Mouse (Mus musculus): Measurements from ENCODE around the gene Gm14412. TPM values are rescaled to one million over a fixed set of nuclear protein-coding genes. Genes with fewer than 3 reads are reported as not detected.
"Not testable (repeated sequence)": the region's sequence is repeated elsewhere in the genome, so short reads cannot be mapped to it uniquely, and the experiment has no call there.

The Gm14412 gene
- total RNA-seq (2021), result 1 to 10 TPM in 1 of 2 experiments, under 1 TPM in 1; 0.47 to 1.1 TPM

DNA sequence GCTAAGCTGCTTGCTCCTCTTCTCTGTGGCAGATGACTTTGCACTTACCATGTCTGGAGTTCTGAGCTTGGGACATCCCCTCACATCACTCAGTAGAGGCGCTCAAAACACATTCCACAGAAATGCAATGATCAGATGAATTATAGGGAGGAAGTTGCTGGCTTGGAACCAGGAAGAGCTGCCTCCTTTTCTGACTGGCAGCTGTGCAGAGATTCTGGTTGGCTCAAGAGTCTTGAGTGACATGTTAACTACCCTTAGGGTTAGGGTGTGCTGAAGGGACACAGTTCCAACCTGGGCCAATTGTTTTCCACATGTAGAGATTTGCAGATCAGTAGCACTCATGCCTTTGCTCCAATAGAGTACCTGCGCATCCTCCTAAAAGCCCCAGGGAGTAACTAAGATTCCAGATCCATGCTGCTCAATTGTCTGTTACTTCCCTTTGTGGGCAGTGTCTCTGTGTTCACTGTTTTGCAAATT is at the start of gene Gm14412:
Gene Gm14412, minus strand, starts transcription at position 51 of the 477 bp plus-strand sequence.
- intact Hi-C loops (cut with DNase I); DNase-seq: not testable (repeated sequence)

DNA sequence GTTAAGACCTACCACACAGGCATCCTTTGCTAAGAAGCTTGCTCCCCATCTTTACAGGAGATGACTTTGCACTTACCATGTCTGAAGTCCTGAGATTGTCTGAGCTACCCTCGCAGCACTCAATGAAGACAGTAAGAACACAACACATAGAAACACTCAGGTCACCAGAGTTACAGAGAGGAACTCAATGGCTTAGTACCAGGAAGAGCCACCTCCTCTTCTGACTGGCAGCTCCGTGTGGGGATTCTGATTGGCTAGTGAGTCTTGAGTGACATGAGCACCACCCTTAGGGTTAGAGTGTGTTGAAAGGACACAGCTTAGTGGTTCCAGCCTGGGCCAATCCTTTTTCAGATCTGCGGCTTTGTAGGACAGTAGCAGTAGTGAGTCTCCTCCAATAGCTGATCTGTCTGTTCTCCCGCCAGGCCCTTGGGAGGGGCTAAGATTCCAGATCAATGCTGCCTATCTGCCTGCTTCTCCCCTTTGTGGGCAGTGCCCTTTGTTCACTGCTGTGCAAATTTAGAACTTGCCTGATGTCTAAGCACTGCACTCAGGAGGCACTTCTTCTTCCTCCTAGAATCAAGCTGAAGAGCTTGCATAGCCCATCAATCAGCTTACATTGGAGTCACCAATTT is 5.7 kb upstream of the Gm14412 start:
- intact Hi-C loops (cut with DNase I); DNase-seq: not testable (repeated sequence)

DNA sequence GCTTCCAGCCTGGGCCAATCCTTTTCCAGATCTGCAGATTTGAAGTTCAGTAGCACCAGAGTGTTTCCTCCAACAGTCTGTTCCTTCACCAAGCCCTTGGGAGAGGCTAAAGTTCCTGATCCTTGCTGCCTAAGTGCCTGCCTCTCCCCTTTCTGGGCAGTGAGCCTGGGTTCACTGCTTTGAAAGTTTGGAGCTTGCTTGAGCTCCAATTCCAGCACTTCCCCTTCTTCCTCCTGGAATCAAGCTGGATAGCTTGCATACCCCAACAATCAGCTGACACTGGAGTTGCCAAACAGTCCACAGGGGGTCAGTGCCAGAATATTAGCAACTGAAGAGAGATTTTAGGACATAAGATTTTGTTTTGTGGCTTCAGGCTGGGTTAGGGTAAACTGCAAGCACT is 2.7 kb downstream of the Gm14412 start:
- intact Hi-C loops (cut with DNase I), result not testable (repeated sequence)
- peak; percentile 11 to 28 for DNase-seq

DNA sequence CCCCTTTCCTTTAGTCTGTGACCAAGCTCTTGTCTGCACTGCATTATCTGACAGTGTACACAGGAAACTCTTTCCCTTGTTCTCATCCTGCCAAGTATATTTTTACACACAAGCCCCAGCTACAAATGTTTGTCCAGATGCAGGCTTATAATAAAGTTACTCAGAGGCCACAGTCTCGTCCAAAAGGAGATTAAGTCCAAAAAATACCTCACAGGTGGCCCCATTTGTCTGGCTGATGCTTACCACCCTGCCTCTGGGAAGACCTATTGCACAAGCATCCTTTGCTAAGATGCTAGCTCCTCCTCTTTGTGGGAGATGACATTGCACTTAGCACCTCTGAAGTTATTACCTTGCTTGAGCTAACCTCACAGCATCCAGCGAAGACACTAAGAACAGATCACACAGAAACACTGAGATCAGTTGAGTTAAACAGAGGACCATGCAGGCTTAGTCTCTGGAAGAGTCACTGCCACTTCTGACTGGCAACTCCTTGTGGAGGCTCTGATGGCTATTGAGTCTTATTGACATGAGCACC is 3.3 kb downstream of the Gm14412 start:
- not testable (repeated sequence) for DNase-seq
- intact Hi-C loops (cut with DNase I), result loop anchor here (1.0 kb wide), 1 partner anchor 245 kb away; no protein-coding TSS in a partner anchor

DNA sequence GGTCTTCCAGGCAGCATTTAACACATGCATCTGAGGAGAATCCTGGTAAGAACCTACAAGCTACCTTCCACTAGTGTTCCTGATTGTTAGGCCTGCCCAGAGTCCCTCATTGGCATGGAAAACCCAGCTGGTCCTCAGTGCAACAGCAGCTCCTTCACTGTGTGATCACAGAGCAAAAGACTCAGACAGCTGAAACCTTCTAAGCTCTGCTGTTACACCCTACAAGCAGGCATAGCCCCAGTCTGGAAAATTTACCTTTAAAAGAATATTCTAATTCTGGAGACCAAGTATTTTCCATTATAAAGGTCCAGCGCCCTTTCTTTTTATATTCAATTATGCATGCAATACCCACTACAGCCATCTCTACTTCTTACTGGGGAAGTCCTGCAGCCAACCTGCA is 5.1 kb downstream of the Gm14412 start:
- DNase-seq, result no peak
- intact Hi-C loops (cut with DNase I), result no loop called here

DNA sequence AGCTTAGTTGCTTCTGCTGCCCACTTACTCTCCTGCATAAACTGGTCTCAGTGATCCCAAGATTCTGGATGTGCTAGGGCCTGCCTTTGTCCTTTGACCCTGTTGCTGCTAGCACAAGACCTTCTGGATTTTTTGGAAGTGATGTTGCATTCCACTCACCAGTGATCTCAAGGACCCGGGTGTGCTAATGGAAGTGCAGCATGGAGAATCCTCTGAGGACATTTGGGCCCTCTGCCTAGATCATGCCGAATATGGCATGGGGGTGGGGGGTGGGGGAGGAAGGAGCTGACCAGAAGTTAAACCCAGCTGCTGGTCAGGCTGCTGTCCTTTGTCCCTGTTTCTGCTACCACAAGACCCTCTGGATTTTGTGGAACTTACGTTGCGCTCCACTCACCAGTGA is 14.5 kb downstream of the Gm14412 start:
- DNase-seq; intact Hi-C loops (cut with DNase I): not testable (repeated sequence)

DNA sequence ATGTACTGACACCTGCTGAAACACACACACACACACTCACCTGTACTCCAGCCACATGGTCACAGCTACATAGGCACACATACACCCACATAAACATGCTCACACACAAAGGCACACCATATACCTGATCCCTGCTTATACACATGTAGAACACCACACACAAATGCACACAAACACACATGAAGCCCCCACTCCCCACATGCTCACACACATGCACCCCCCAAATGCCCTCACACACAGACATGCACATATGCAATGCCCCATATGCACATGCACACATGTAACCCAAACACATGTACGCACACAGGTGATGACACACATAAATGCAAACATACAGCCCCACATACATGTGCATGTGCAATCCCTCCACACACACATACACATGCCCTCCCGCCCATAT is 19.1 kb downstream of the Gm14412 start:
- DNase-seq; intact Hi-C loops (cut with DNase I): not testable (repeated sequence)

DNA sequence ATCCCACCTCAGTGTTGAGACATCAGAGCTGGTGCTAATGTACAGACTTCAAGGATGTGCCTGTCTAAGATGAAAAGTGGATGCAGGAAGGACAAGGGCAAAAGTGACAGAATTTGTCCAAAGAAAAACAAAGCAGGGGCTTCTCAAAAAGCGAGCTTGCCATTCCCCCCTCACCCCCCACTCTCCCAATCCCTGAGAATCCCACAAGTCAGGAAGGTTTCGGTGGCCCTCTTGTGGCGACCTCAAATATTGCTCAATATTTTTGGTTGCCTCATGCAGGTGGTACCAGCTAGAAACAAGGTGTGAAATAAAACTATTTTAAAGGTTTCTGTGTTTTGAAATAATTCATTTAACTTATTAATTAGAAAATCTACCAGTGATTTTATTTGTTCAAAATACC is 40.4 kb downstream of the Gm14412 start:
- intact Hi-C loops (cut with DNase I), result not testable (repeated sequence)

DNA sequence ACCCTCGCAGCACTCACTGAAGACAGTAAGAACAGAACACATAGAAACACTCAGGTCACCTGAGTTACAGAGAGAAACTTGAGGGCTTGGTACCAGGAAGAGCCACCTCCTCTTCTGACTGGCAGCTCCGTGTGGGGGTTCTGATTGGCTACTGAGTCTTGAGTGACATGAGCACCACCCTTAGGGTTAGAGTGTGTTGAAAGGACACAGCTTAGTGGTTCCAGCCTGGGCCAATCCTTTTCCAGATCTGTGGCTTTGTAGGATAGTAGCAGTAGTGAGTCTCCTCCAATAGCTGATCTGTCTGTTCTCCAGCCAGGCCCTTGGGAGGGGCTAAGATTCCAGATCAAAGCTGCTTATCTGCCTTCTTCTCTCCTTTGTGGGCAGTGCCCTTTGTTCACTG is 46.4 kb downstream of the Gm14412 start:
- intact Hi-C loops (cut with DNase I), result not testable (repeated sequence)

More for the DNA sequence above, 40.4 kb downstream of the Gm14412 start:
- not testable (repeated sequence) for DNase-seq

DNA sequence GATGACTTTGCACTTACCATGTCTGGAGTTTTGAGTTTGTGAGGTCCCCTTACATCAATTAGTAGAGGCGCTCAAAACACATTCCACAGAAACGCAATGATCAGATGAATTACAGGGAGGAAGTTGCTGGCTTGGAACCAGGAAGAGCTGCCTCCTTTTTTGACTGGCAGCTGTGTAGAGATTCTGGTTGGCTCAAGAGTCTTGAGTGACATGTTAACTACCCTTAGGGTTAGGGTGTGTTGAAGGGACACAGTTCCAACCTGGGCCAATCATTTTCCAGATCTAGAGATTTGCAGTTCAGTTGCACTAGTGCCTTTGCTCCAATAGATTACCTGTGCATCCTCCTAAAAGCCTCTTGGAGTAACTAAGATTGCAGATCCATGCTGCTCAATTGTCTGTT is 51.9 kb downstream of the Gm14412 start:
- intact Hi-C loops (cut with DNase I); DNase-seq: not testable (repeated sequence)

More for the DNA sequence above, 46.4 kb downstream of the Gm14412 start:
- not testable (repeated sequence) for DNase-seq

DNA sequence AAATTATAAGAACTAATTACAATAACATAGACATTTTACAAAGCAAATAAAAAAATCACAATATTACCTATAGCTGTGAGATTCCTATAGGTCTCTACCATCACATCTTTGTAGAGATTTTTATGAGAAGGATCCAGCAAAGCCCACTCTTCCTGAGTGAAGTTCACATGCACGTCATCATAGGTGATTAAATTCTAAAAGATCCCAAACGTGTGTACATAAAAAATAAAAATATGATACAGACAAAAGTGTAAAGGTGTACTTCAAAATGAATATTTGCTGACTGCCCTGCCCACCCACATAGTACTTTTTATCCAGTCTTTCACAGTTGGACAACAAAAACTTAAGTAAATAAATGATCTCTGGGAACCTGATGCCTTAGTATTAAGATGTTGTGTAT is 57.2 kb downstream of the Gm14412 start, which contains the start of gene Gm14409:
Gene Gm14409, minus strand, starts transcription at position 101 of the 400 bp plus-strand sequence.
- DNase-seq; intact Hi-C loops (cut with DNase I): not testable (repeated sequence)

Other genes with a start within 250 kb of the Gm14412 start
- gene Gm14401, start 250.0 kb downstream of the Gm14412 start, total RNA-seq (2021), result under 1 TPM; 0.67 to 0.95 TPM
- gene Gm14410, start 117.9 kb downstream of the Gm14412 start, total RNA-seq (2021), result 10 to 100 TPM; 27.5 to 31.7 TPM
- 1 to 10 TPM in 1 of 2 experiments, under 1 TPM in 1; 0.49 to 1.0 TPM for gene Gm14409, start 57.3 kb downstream of the Gm14412 start, total RNA-seq (2021)
- gene Gm14418, start 74.0 kb upstream of the Gm14412 start, total RNA-seq (2021), result 10 to 100 TPM in 1 of 2 experiments, 1 to 10 TPM in 1; 9.0 to 13.8 TPM
- gene Zfp970, start 140.4 kb upstream of the Gm14412 start, total RNA-seq (2021), result 100 to 1,000 TPM; 487 to 531 TPM
- gene Gm14403, start 173.9 kb upstream of the Gm14412 start, total RNA-seq (2021), result 10 to 100 TPM; 63.3 to 71.1 TPM

Measured in heart, postnatal 36 days (tissue).